Mouse (Mus musculus) heart, adult 2 months (tissue): ENCODE data around the gene Parn. TPM values are rescaled to one million over a fixed set of nuclear protein-coding genes. Genes with fewer than 3 reads are reported as not detected.
A peak's percentile ranks its signal among the peaks of the same experiment; 100 is the strongest.

ENCODE experiments used
- DNase-seq, 2 experiments: peaks; one replicate each; pipeline ENCODE4 v3.0.0; 2021
- H3K27ac ChIP-seq: fragments of 200-600 bp; 2 replicates; pipeline ENCODE4 v1.8.1; 2022
- H3K27me3 ChIP-seq: fragments of 200-500 bp; 2 replicates; pipeline ENCODE4 v1.6.1; 2012; ENCODE audit warnings: mild to moderate bottlenecking, low read length, inconsistent platforms, mixed read lengths; ENCODE audit not compliant: control insufficient read depth, insufficient read depth
- H3K36me3 ChIP-seq: fragments of 200-500 bp; 2 replicates; pipeline ENCODE4 v1.6.1; 2012; ENCODE audit warnings: low read length, inconsistent platforms; ENCODE audit not compliant: control insufficient read depth, insufficient read depth
- H3K4me1 ChIP-seq: fragments of 200-500 bp; 2 replicates; pipeline ENCODE4 v1.6.1; 2011; ENCODE audit warnings: low read length; ENCODE audit not compliant: control insufficient read depth, insufficient read depth
- H3K4me3 ChIP-seq: fragments of 200-600 bp; 2 replicates; pipeline ENCODE4 v1.8.1; 2022
- H3K79me2 ChIP-seq: fragments of 200-500 bp; replicated peaks from 2 replicates; pipeline ENCODE4 v1.6.1; 2012; ENCODE audit warnings: mild to moderate bottlenecking, inconsistent platforms, low read length, moderate library complexity, mixed read lengths; ENCODE audit not compliant: control insufficient read depth, insufficient read depth
- H3K9ac ChIP-seq: fragments of 200-500 bp; 2 replicates; pipeline ENCODE4 v1.6.1; 2012; ENCODE audit warnings: low read depth, mild to moderate bottlenecking, control low read depth, inconsistent platforms, low read length, mixed read lengths
- CTCF ChIP-seq: fragments of 200-600 bp; IDR thresholded peaks from 2 replicates; pipeline ENCODE4 v1.8.1; 2022; ENCODE audit warnings: antibody characterized with exemption, mild to moderate bottlenecking, moderate library complexity
- EP300 ChIP-seq: fragments of 200-500 bp; IDR thresholded peaks from 2 replicates; pipeline ENCODE4 v1.6.1; 2011; ENCODE audit warnings: low read depth, low read length, control low read depth; ENCODE audit not compliant: insufficient read depth
- POLR2A ChIP-seq: fragments of 200-500 bp; IDR thresholded peaks from 2 replicates; pipeline ENCODE4 v1.6.1; 2011; ENCODE audit warnings: mild to moderate bottlenecking, low read depth, low read length, control low read depth; ENCODE audit not compliant: insufficient read depth
- WGBS: fragments of 180-500 bp; shearing (Covaris S2); methylation state at CpG from one replicate; pipeline ENCODE4 v1.1.7; 2018; 5-methylcytosine and 5-hydroxymethylcytosine counted together
- intact Hi-C: fragments of 180-260 bp; cut with DNase I; formaldehyde crosslinking; loops from one replicate; pipeline ENCODE4 v1.15.1; 2025
- long read RNA-seq: library from polyadenylated mRNA; stranded (forward); transcript quantifications from one replicate; pipeline ENCODE4 v2.0.0, GENCODE M21; 2021
- polyA plus RNA-seq: library from polyadenylated mRNA; depleted of rRNA; stranded (reverse); fragments of >200 nt; gene quantifications from 2 replicates; pipeline ENCODE4 v1.2.3, GENCODE M21; 2012; rRNA removed
- total RNA-seq, 2 experiments: library from RNA; stranded (reverse); gene quantifications; 2 replicates each; pipeline ENCODE4 v1.2.3; 2021

The Parn gene
- total RNA-seq: 1 to 10 TPM; 8.9 to 9.1 TPM
- 7.3 and 13.1 TPM in 2 replicates for polyA plus RNA-seq
- long read RNA-seq, transcript Parn-201 (24 exons, 2,906 nt): major isoform, 11 of 14 reads
- long read RNA-seq, partial matches to known transcripts: 0 of 14 reads
- long read RNA-seq, other reads (novel, unspliced or antisense): 3 of 14 reads

GRCm38 (mm10) chr16:13667878-13668343 is at the start of gene Parn:
Gene Parn (minus strand): TSS chr16:13668170.
- TF ChIP-seq EP300 (0 out of 2 replicates have a peak, but pooled peaks have one; percentile 72), POLR2A (peak; percentile 86), CTCF (no peak)
- intact Hi-C loops: no loop called here
- peak within 1 kb of the TSS; percentile 81 for H3K9ac ChIP-seq
- H3K4me1 ChIP-seq: peaks cover 8% of the 10 kb centered on the region
- under 1% methylated on average over 35 of the region's 35 CpGs for whole genome bisulfite sequencing
- no peaks in the 10 kb centered on the region; the same call in 1 of the 2 replicates for H3K79me2 ChIP-seq
- H3K4me3 ChIP-seq: peak within 1 kb of the TSS; percentile 65
- DNase-seq: peak; percentile 95
- no peaks in the 10 kb centered on the region for H3K27me3 ChIP-seq
- no peaks in the 10 kb centered on the region for H3K36me3 ChIP-seq
- H3K27ac ChIP-seq: peak within 1 kb of the TSS; percentile 85

GRCm38 (mm10) chr16:13716821-13717553 is 49.0 kb upstream of the Parn start:
- H3K4me3 ChIP-seq: no peak overlapping the region
- no peaks in the 10 kb centered on the region for H3K4me1 ChIP-seq
- no peak overlapping the region for H3K9ac ChIP-seq
- no peaks in the 10 kb centered on the region for H3K79me2 ChIP-seq
- TF ChIP-seq POLR2A (no peak), CTCF (no peak), EP300 (no peak)
- WGBS: 75% methylated on average over 2 of the region's 2 CpGs
- intact Hi-C loops: no loop called here
- no peaks in the 10 kb centered on the region for H3K36me3 ChIP-seq
- H3K27ac ChIP-seq: no peak overlapping the region
- H3K27me3 ChIP-seq: no peaks in the 10 kb centered on the region
- no peak for DNase-seq

- Histone ChIP-seq H3K36me3 (no peaks in the 10 kb centered on the region), H3K4me1 (no peaks in the 10 kb centered on the region), H3K79me2 (no peaks in the 10 kb centered on the region), H3K27ac (no peak overlapping the region), H3K27me3 (no peaks in the 10 kb centered on the region), H3K9ac (no peak overlapping the region), H3K4me3 (no peak overlapping the region)
- no peak for DNase-seq
- TF ChIP-seq CTCF (no peak), EP300 (no peak), POLR2A (no peak)
- intact Hi-C loops: no loop called here
- 93% methylated on average over 3 of the region's 3 CpGs for WGBS
Measured at GRCm38 (mm10) chr16:13714910-13715309, 46.9 kb upstream of the Parn start.

GRCm38 (mm10) chr16:13704676-13705075 is 36.7 kb upstream of the Parn start:
- TF ChIP-seq POLR2A (no peak), CTCF (no peak), EP300 (no peak)
- no peaks in the 10 kb centered on the region for H3K36me3 ChIP-seq
- no peak overlapping the region for H3K9ac ChIP-seq
- H3K27me3 ChIP-seq: no peaks in the 10 kb centered on the region
- 96% methylated on average over 10 of the region's 10 CpGs for WGBS
- no peak overlapping the region for H3K27ac ChIP-seq
- H3K4me1 ChIP-seq: no peaks in the 10 kb centered on the region
- H3K4me3 ChIP-seq: no peak overlapping the region
- no peak for DNase-seq
- H3K79me2 ChIP-seq: no peaks in the 10 kb centered on the region
- intact Hi-C loops: no loop called here

- Histone ChIP-seq H3K36me3 (peaks cover 8% of the 10 kb centered on the region), H3K4me3 (no peak overlapping the region), H3K79me2 (no peaks in the 10 kb centered on the region; the same call in 1 of the 2 replicates), H3K27ac (no peak overlapping the region), H3K4me1 (no peaks in the 10 kb centered on the region), H3K27me3 (no peaks in the 10 kb centered on the region), H3K9ac (no peak overlapping the region)
- TF ChIP-seq POLR2A (no peak), EP300 (no peak), CTCF (no peak)
- no peak for DNase-seq
- 95% methylated on average over 7 of the region's 7 CpGs for WGBS
- intact Hi-C loops: no loop called here
Measured at GRCm38 (mm10) chr16:13702184-13702583, 34.2 kb upstream of the Parn start.

GRCm38 (mm10) chr16:13698998-13699397 is 31.0 kb upstream of the Parn start:
- H3K27ac ChIP-seq: no peak overlapping the region
- no peak overlapping the region for H3K4me3 ChIP-seq
- no peak for DNase-seq
- no peaks in the 10 kb centered on the region; the same call in 1 of the 2 replicates for H3K79me2 ChIP-seq
- H3K4me1 ChIP-seq: no peaks in the 10 kb centered on the region
- peaks cover 8% of the 10 kb centered on the region for H3K36me3 ChIP-seq
- intact Hi-C loops: no loop called here
- 93% methylated on average over 7 of the region's 7 CpGs for WGBS
- H3K9ac ChIP-seq: no peak overlapping the region
- no peaks in the 10 kb centered on the region for H3K27me3 ChIP-seq
- no peak for TF ChIP-seq POLR2A
- TF ChIP-seq EP300: no peak
- TF ChIP-seq CTCF: peak; percentile 37
